Mouse (Mus musculus): Measurements from ENCODE around the gene Myo10.

- TF ChIP-seq CTCF (IDR thresholded peaks at IDR 0.05; ENCODE audit: low read depth) (no peak), EP300 (IDR thresholded peaks at IDR 0.05; ENCODE audit: low read depth) (no peak)
Measured at GRCm38 (mm10) chr15:25625471-25625870, 3.1 kb downstream of the Myo10 start.
